Mouse (Mus musculus): ENCODE results near the gene Aire. TPM values are rescaled to one million over a fixed set of nuclear protein-coding genes. Genes with fewer than 3 reads are reported as not detected.
"Not testable (repeated sequence)": the region's sequence is repeated elsewhere in the genome, so short reads cannot be mapped to it uniquely, and the experiment has no call there.

The Aire gene
- polyA plus RNA-seq, 1 experiment from 2014 or later: 0.15 TPM

DNA sequence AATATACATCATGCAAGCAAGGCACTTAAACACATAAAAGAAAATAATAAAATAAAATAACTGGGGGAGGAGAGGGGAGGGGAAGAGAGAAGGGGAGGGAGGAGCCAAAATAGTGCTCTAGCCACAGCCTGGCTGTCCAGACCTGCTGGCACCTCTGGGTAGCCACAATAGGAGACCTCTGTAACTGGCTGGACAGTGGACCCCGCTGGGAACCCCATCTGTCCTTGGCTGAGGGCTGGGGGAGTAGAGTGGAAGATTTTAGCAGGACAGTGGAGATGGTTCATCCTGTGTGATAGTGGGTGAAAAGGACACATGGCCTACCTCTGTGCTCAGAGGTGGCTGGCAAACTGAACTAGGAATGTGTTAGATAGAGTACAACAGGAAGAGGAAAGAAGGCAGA is 1.1 kb upstream of the Aire start:
- WGBS: 75% methylated on average over 1 of the region's 1 CpGs

DNA sequence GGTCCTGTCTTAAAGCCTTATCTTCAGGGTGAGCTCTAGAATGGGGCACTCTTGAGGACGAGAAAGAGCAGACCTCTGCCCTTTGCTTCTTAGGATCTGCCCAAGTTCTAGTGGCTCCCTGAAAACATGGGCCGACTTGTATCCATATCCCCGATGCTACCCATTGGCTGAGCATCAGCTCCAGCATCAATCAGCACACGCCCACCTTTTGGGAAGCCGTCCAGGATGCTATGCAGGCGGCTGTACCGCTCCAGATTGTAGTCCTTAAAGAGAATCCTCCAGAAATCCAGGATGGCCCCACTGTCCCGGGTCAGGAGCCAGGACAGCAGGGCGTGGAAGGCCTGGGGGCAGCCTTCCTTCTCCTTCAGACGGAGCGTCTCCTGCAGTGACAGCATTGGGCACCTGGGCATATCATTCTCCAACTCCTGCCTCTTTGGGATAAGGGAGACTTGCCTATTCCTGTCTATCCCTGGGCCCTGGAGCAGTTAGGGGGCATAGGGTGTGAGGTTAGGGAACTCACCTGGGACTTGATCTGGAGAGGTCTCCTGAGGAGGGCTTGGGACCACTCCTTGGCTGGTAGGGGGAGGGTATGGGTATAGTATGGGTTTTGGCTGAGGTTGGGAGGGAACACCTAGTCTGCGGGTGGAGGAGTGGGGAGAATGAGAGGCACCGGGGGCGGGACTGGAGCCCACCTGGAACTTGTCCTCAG is 559 bp downstream of the Aire start:
- ATAC-seq: peak; percentile 50

More for the DNA sequence above, 1.1 kb upstream of the Aire start:
- Histone ChIP-seq H3K4me1 (replicated peaks) (peaks cover 10% of the 10 kb centered on the region), H3K4me3 (replicated peaks) (no peak overlapping the region), H3K27ac (no peak overlapping the region), H3K9me3 (no peaks in the 10 kb centered on the region), H3K27me3 (replicated peaks) (0 out of 2 replicates have a peak, but pooled peaks cover 6% of the 10 kb centered on the region), H3K9ac (no peak overlapping the region), H3K36me3 (no peaks in the 10 kb centered on the region), H3K4me2 (replicated peaks) (no peak overlapping the region)
- no peak for ATAC-seq

DNA sequence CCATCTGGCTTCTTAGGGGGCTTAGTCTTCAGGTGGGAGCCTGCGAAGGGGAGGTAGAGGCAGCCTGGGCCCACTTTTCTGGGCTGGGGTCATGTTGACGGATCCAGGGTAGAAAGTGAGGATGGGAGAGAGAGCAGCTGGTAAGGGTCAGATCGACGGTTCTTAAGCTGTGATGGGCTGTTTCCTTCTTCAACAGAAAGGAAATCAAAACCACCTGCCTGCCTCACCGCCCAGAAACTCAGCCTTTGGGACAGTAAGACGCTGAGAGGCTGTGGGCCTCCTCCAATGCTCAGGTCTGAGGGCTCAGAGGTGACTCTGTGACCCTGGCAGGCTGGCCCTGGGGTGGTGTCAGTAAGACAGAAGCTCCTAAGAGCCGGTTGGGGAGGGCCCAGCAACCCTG is 1.3 kb downstream of the Aire start:
- H3K9ac ChIP-seq: no peak overlapping the region
- H3K4me1 ChIP-seq (replicated peaks): peaks cover 10% of the 10 kb centered on the region
- H3K4me2 ChIP-seq (replicated peaks): no peak overlapping the region
- no peaks in the 10 kb centered on the region for H3K9me3 ChIP-seq
- H3K36me3 ChIP-seq: no peaks in the 10 kb centered on the region
- H3K27ac ChIP-seq: no peak overlapping the region
- no peak for ATAC-seq
- 0 out of 2 replicates have a peak, but pooled peaks cover 6% of the 10 kb centered on the region for H3K27me3 ChIP-seq (replicated peaks)
- WGBS: 75% methylated on average over 7 of the region's 7 CpGs
- H3K4me3 ChIP-seq (replicated peaks): no peak overlapping the region

More for the DNA sequence above, 559 bp downstream of the Aire start:
- Histone ChIP-seq H3K9me3 (no peaks in the 10 kb centered on the region), H3K27me3 (replicated peaks) (0 out of 2 replicates have a peak, but pooled peaks cover 6% of the 10 kb centered on the region), H3K4me1 (replicated peaks) (peaks cover 10% of the 10 kb centered on the region), H3K4me2 (replicated peaks) (peak overlapping the region; percentile 63), H3K4me3 (replicated peaks) (peak overlapping the region; percentile 21), H3K9ac (peak overlapping the region; percentile 14; the same call in 1 of the 2 replicates), H3K27ac (no peak overlapping the region), H3K36me3 (no peaks in the 10 kb centered on the region)
- 66% methylated on average over 13 of the region's 14 CpGs for WGBS

DNA sequence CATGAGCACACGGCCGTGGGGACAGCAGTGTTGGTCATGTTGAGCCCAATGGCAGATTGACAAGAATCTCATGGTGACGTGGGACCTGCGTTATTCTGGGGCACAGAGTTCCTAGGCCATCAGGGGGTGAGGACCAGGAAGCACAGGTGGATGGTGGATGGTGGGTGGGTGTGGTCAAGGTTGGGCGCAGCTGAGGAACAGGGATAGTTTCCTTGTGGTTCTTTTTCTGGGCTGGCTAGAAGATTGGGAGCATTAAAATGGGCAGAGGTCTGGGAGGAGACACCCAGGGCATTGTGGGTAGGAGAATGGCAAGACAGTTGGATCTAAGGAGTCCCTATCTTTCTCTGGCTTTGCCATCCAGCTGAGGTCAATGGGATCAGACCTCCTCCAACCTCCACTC is 1.8 kb downstream of the Aire start, which contains the start of gene Dnmt3l:
TSS of gene Dnmt3l (plus strand) at position 301 of the 400 bp plus-strand sequence.
- Histone ChIP-seq H3K36me3 (no peaks in the 10 kb centered on the region), H3K4me1 (replicated peaks) (peaks cover 10% of the 10 kb centered on the region), H3K9ac (no peak within 1 kb of the TSS), H3K4me3 (replicated peaks) (no peak within 1 kb of the TSS), H3K27me3 (replicated peaks) (0 out of 2 replicates have a peak, but pooled peaks cover 6% of the 10 kb centered on the region), H3K4me2 (replicated peaks) (no peak within 1 kb of the TSS; the same call in 1 of the 2 replicates), H3K27ac (no peak within 1 kb of the TSS), H3K9me3 (no peaks in the 10 kb centered on the region)
- 92% methylated on average over 5 of the region's 5 CpGs for WGBS
- ATAC-seq: no peak

DNA sequence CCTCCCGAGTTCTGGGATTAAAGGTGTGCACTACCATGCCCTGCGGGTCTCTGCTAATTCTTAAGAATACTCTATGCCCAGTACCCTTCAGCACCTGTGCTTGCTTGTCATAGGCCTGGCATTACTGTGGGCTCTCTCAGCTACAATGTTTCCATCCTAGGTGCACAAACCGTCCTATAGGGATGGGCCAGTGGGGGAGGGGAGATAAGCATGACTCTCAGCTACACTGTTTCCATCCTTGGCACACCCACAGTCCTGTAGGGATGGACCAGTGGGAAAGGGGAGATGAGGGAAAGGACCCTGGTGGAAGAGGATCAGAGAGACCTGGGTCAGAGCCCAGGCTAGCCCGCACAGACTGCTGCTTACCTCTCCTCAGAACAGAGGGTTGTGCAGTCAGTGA is 6.3 kb downstream of the Aire start:
- Histone ChIP-seq H3K27me3 (replicated peaks) (no peaks in the 10 kb centered on the region), H3K9me3 (no peaks in the 10 kb centered on the region), H3K36me3 (no peaks in the 10 kb centered on the region), H3K4me1 (replicated peaks) (no peaks in the 10 kb centered on the region), H3K9ac (no peak overlapping the region), H3K4me3 (replicated peaks) (no peak overlapping the region), H3K27ac (no peak overlapping the region), H3K4me2 (replicated peaks) (no peak overlapping the region)
- ATAC-seq: no peak
- WGBS: 80% methylated on average over 4 of the region's 4 CpGs

DNA sequence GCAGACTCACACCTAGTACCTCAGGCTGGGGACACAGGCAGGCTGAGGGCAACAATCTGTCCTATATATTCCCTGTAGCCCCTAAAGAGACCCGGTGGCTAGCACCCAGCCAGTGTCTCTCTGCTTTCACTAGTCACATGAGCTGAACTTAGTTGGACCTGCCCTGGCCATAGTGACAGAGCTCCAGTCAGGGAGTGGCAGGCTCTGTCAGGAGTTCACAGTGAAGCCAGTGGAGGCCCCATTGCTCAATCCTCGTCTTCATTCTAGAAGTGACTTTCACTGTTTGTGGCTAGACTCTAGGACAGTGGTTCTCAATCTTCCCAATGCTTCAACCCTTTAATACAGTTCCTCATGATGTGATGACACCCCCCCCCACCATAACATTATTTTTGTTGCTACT is 11.4 kb downstream of the Aire start:
- H3K27me3 ChIP-seq (replicated peaks): no peaks in the 10 kb centered on the region
- 70% methylated on average over 2 of the region's 2 CpGs for WGBS
- 0 out of 2 replicates have a peak overlapping the region, but pooled peaks have one; percentile 3 for H3K27ac ChIP-seq
- no peaks in the 10 kb centered on the region for H3K36me3 ChIP-seq
- H3K4me3 ChIP-seq (replicated peaks): no peak overlapping the region
- peak; percentile 57 for ATAC-seq
- H3K9me3 ChIP-seq: no peaks in the 10 kb centered on the region
- no peak overlapping the region for H3K9ac ChIP-seq
- no peaks in the 10 kb centered on the region for H3K4me1 ChIP-seq (replicated peaks)
- no peak overlapping the region for H3K4me2 ChIP-seq (replicated peaks)

DNA sequence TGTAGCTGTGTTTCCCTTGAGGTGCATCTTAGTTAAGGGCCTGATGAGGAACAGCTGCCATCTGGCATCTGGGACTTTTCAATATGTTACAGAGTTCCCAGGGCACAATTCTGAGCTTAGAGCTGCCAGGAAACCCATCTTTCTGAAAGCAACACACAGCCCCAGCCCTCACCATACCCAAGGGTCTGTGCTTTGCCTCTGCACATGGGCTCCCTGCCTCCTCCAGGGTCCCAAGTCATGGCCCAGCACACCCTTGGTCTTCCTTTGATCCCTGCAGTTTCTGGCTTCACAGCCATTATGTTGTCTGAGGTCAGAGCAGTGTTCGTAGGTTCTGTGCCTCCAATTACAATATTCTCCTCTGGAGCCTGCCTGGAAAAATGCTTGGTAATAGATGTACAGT is 14.3 kb downstream of the Aire start:
- Histone ChIP-seq H3K9ac (no peak overlapping the region), H3K36me3 (no peaks in the 10 kb centered on the region), H3K4me1 (replicated peaks) (no peaks in the 10 kb centered on the region), H3K27me3 (replicated peaks) (no peaks in the 10 kb centered on the region), H3K4me3 (replicated peaks) (no peak overlapping the region), H3K4me2 (replicated peaks) (no peak overlapping the region), H3K9me3 (no peaks in the 10 kb centered on the region), H3K27ac (no peak overlapping the region)
- ATAC-seq: no peak
- WGBS: 96% methylated on average over 1 of the region's 1 CpGs

DNA sequence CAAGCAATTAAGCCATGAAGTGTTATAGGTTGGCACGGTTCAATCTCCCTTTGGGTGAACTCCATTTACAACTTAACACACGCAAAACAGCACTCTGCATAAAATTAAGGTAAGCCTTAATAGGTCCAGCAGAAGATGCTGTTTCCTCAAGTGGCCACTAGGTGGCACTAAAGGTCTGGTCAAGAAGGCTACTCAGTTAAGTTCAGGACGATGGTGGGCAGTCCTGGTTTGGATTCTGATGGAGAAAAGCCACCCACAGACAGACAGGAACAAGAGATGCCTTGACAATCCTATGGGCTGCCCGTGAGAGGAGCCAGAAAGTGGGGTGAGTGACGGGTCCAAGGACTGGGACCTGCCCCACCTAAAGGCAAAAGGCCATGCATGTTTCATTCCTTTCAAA is 15.3 kb downstream of the Aire start:
- ATAC-seq: peak; percentile 80
- Histone ChIP-seq H3K4me3 (replicated peaks) (no peak overlapping the region), H3K4me1 (replicated peaks) (no peaks in the 10 kb centered on the region), H3K36me3 (no peaks in the 10 kb centered on the region), H3K27me3 (replicated peaks) (no peaks in the 10 kb centered on the region), H3K4me2 (replicated peaks) (no peak overlapping the region), H3K9ac (no peak overlapping the region), H3K27ac (no peak overlapping the region), H3K9me3 (no peaks in the 10 kb centered on the region)
- 5% methylated on average over 5 of the region's 5 CpGs for WGBS

DNA sequence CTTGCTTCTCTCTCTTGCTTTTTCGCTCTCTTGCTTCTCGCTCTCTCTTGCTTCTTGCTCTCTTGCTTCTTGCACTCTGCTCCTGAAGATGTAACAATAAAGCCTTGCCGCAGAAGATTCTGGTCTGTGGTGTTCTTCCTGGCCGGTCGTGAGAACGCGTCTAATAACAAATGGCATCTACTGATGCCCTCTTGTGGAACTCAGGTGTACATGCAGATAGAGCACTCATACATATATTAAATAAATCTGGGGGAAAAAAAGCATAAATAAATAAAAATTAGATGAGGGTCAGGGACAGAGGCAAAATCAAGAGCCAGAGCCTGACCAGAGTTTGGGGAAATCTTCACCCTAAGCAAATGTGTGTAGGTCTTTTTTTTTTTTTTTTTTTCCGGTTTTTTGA is 18.0 kb downstream of the Aire start:
- not testable (repeated sequence) for H3K27ac ChIP-seq; H3K9me3 ChIP-seq; ATAC-seq; H3K9ac ChIP-seq; H3K27me3 ChIP-seq (replicated peaks); H3K4me1 ChIP-seq (replicated peaks); H3K4me2 ChIP-seq (replicated peaks); H3K36me3 ChIP-seq; H3K4me3 ChIP-seq (replicated peaks)
- 70% methylated on average over 6 of the region's 8 CpGs for WGBS

DNA sequence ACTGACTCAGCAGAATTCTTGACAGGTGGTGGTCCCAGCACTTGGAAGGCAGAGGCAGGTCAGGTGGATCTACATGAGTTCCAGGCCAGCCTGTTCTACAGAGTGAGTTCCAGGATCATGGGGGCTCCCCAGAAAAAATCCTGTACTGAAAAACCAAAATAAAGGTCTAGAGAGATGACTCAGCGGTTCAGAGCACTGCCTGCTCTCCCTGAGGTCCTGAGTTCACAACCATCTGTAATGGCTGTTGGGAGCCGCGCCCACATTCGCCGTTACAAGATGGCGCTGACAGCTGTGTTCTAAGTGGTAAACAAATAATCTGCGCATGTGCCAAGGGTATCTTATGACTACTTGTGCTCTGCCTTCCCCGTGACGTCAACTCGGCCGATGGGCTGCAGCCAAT is 23.4 kb downstream of the Aire start:
- ATAC-seq, H3K9ac ChIP-seq: not testable (repeated sequence)
- 94% methylated on average over 6 of the region's 11 CpGs for WGBS

DNA sequence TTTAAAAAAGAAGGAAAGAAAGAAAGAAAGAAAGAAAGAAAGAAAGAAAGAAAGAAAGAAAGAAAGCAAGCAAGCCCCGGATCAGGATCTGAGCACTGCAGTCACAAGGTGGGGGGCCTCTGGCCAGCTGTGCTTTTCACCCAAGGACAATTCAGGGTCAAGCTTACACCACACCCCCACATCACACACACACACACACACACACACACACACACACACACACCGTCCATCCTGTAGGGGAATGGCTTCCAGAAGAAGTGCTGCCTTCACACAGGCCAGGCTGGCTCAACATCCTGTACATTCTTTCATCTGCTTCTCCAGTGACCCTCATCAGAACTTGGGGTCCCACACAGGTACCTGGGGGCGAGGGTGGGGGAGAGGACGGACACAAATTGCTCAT is 24.1 kb downstream of the Aire start:
- no peak overlapping the region for H3K27ac ChIP-seq
- no peak overlapping the region for H3K9ac ChIP-seq
- H3K36me3 ChIP-seq: no peaks in the 10 kb centered on the region
- no peak overlapping the region for H3K4me2 ChIP-seq (replicated peaks)
- H3K27me3 ChIP-seq (replicated peaks): no peaks in the 10 kb centered on the region; the same call in 1 of the 2 replicates
- 92% methylated on average over 4 of the region's 4 CpGs for WGBS
- ATAC-seq: peak; percentile 58
- H3K9me3 ChIP-seq: no peaks in the 10 kb centered on the region
- no peaks in the 10 kb centered on the region for H3K4me1 ChIP-seq (replicated peaks)
- H3K4me3 ChIP-seq (replicated peaks): no peak overlapping the region

More for the DNA sequence above, 23.4 kb downstream of the Aire start:
- H3K4me1 ChIP-seq (replicated peaks); H3K27ac ChIP-seq; H3K36me3 ChIP-seq; H3K4me2 ChIP-seq (replicated peaks); H3K4me3 ChIP-seq (replicated peaks); H3K27me3 ChIP-seq (replicated peaks); H3K9me3 ChIP-seq: not testable (repeated sequence)

DNA sequence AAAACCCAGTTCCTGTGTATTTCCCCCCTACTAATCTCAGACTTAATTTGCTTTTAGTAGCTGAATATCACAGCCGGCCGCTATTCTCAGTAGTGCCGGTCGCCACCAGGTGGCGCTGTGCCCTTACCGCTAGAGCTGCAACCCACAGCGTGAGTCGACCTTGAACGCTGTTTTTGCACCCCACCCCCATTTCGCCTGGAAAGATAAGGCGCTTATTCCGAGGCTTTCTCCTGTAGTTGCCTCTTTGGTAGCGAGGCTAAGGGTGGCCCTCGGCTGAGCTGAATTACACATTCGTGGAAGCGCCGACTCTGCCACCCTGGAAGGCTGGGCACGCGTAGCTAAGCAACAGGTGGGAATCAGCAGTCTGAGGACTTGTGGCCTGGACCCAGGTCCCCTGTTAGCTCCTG is 24.6 kb downstream of the Aire start:
- Histone ChIP-seq H3K27me3 (replicated peaks) (no peaks in the 10 kb centered on the region; the same call in 1 of the 2 replicates), H3K27ac (no peak overlapping the region), H3K9ac (no peak overlapping the region), H3K4me3 (replicated peaks) (peak overlapping the region; percentile 19), H3K4me2 (replicated peaks) (peak overlapping the region; percentile 69), H3K4me1 (replicated peaks) (no peaks in the 10 kb centered on the region), H3K9me3 (no peaks in the 10 kb centered on the region), H3K36me3 (no peaks in the 10 kb centered on the region)
- WGBS: 17% methylated on average over 19 of the region's 19 CpGs
- peak; percentile 86 for ATAC-seq

DNA sequence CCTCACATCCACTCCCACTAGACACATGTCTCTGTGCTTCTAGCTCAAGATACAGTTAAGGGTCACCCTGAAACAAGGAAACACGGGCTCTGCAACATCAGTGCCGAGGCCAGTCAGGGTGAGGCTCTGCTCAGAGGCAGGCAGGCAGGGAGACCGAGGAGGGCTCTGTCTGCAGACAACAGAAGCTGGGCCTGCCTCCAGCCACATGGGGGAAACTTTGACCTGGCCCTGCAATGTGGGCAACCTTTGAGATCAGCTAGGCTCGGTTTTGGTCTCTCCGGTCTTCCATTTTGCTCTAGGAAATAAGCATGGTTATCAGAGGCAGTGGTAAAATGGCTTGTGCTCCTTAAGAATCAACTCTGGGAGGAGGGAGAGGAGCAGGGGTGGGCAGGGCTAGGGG is 27.0 kb downstream of the Aire start:
- WGBS: 46% methylated on average over 5 of the region's 5 CpGs
- Histone ChIP-seq H3K9ac (no peak overlapping the region), H3K9me3 (no peaks in the 10 kb centered on the region), H3K4me1 (replicated peaks) (no peaks in the 10 kb centered on the region), H3K27ac (no peak overlapping the region), H3K4me2 (replicated peaks) (no peak overlapping the region), H3K27me3 (replicated peaks) (no peaks in the 10 kb centered on the region; the same call in 1 of the 2 replicates), H3K36me3 (no peaks in the 10 kb centered on the region), H3K4me3 (replicated peaks) (no peak overlapping the region)
- ATAC-seq: no peak
